Mouse (Mus musculus) heart, embryonic 14.5 days (tissue): ENCODE measurements around the gene Tpst1. TPM values are rescaled to one million over a fixed set of nuclear protein-coding genes. Genes with fewer than 3 reads are reported as not detected.
A peak's percentile ranks its signal among the peaks of the same experiment; 100 is the strongest.

Experiments
- ATAC-seq: fragments of 200-750 bp; cut with Nextera tagmentation; 2 replicates; pipeline ENCODE4 v1.8.0; 2017; ENCODE audit warnings: low read depth, moderate TSS enrichment; ENCODE audit not compliant: insufficient number of reproducible peaks, insufficient read depth, low FRiP score
- H3K27ac ChIP-seq, 2 experiments: fragments of 200-500 bp in 1 of 2; fragments of 300-500 bp in 1 of 2; sonication (generic) in 1 of 2; replicated peaks in 1 of 2; 2 replicates each; pipeline ENCODE4 v1.5.1; 2012 to 2014; ENCODE audit warnings: low read depth in 2 of 2, low read length in 2 of 2, control low read depth in 1 of 2, mild to moderate bottlenecking in 1 of 2, mixed read lengths in 1 of 2; ENCODE audit not compliant: control insufficient read depth in 1 of 2, insufficient read depth in 1 of 2
- H3K27me3 ChIP-seq: fragments of 300-500 bp; sonication (generic); 2 replicates; pipeline ENCODE4 v1.6.1; 2014; ENCODE audit warnings: mild to moderate bottlenecking, low read length, control low read depth; ENCODE audit not compliant: control insufficient read depth, insufficient read depth
- H3K36me3 ChIP-seq: fragments of 300-500 bp; sonication (generic); 2 replicates; pipeline ENCODE4 v1.6.1; 2014; ENCODE audit warnings: mild to moderate bottlenecking, control low read depth, low read length, mixed read lengths; ENCODE audit not compliant: control insufficient read depth, insufficient read depth
- H3K4me1 ChIP-seq, 2 experiments: fragments of 200-500 bp in 1 of 2; fragments of 300-500 bp in 1 of 2; sonication (generic) in 1 of 2; 2 replicates each; pipeline ENCODE4 v1.6.1; 2012 to 2014; ENCODE audit warnings: low read length in 2 of 2, control low read depth in 1 of 2, mixed read lengths in 1 of 2; ENCODE audit not compliant: control insufficient read depth in 2 of 2, insufficient read depth in 2 of 2
- H3K4me2 ChIP-seq: fragments of 300-500 bp; sonication (generic); 2 replicates; pipeline ENCODE4 v1.6.1; 2014; ENCODE audit warnings: mild to moderate bottlenecking, low read length
- H3K4me3 ChIP-seq, 2 experiments: fragments of 200-500 bp in 1 of 2; fragments of 300-500 bp in 1 of 2; sonication (generic) in 1 of 2; 2 replicates each; pipeline ENCODE4 v1.5.1; 2012 to 2014; ENCODE audit warnings: low read length in 2 of 2, mild to moderate bottlenecking in 2 of 2, control low read depth in 1 of 2, low read depth in 1 of 2, moderate library complexity in 1 of 2; ENCODE audit not compliant: control insufficient read depth in 1 of 2, insufficient read depth in 1 of 2
- H3K9ac ChIP-seq: fragments of 300-500 bp; sonication (generic); 2 replicates; pipeline ENCODE4 v1.6.1; 2014; ENCODE audit warnings: mild to moderate bottlenecking, low read length
- H3K9me3 ChIP-seq: fragments of 300-500 bp; sonication (generic); 2 replicates; pipeline ENCODE4 v1.6.1; 2016; ENCODE audit warnings: low read length, control low read depth; ENCODE audit not compliant: control insufficient read depth
- WGBS: fragments of 180-500 bp; shearing (Covaris S2); extraction: QIAGEN DNeasy Blood & Tissue Kit; methylation state at CpG from one replicate; pipeline ENCODE4 v1.1.7; 2014; 5-methylcytosine and 5-hydroxymethylcytosine counted together
- polyA plus RNA-seq: library from polyadenylated mRNA; unstranded; fragments of >200 nt; fragmentation: Nextera tagmentation; extraction: Ambion mirVana; gene quantifications from 2 replicates; pipeline ENCODE4 v1.2.1, GENCODE M21; 2014

The Tpst1 gene
- polyA plus RNA-seq, 1 experiment from 2014 or later = 24.5 TPM

GRCm38 (mm10) chr5:130116116-130116515 lies 43.0 kb downstream of the Tpst1 start:
- peaks cover 2 to 4% of the 10 kb centered on the region in 2 experiments; a peak in 3 of 4 replicates for H3K4me1 ChIP-seq
- no peak overlapping the region for H3K9ac ChIP-seq
- no peak overlapping the region for H3K4me3 ChIP-seq
- no peaks in the 10 kb centered on the region for H3K9me3 ChIP-seq
- WGBS = 77% methylated on average over 12 of the region's 12 CpGs
- 0 out of 2 replicates have a peak, but pooled peaks cover 6% of the 10 kb centered on the region for H3K36me3 ChIP-seq
- no peak overlapping the region for H3K27ac ChIP-seq
- ATAC-seq = no peak
- no peaks in the 10 kb centered on the region for H3K27me3 ChIP-seq
- H3K4me2 ChIP-seq = no peak overlapping the region

GRCm38 (mm10) chr5:130116857-130117256 lies 43.7 kb downstream of the Tpst1 start:
- ATAC-seq = no peak
- H3K9me3 ChIP-seq = no peaks in the 10 kb centered on the region
- H3K9ac ChIP-seq = no peak overlapping the region
- 92% methylated on average over 7 of the region's 7 CpGs for WGBS
- no peak overlapping the region for H3K4me3 ChIP-seq
- H3K27me3 ChIP-seq = no peaks in the 10 kb centered on the region
- H3K4me1 ChIP-seq = peaks cover 2 to 4% of the 10 kb centered on the region in 2 experiments; a peak in 3 of 4 replicates
- H3K27ac ChIP-seq = no peak overlapping the region
- 0 out of 2 replicates have a peak, but pooled peaks cover 6% of the 10 kb centered on the region for H3K36me3 ChIP-seq
- H3K4me2 ChIP-seq = no peak overlapping the region

- H3K36me3 ChIP-seq = 0 out of 2 replicates have a peak, but pooled peaks cover 6% of the 10 kb centered on the region
- H3K27ac ChIP-seq = no peak overlapping the region
- no peak overlapping the region for H3K4me2 ChIP-seq
- H3K4me3 ChIP-seq = no peak overlapping the region
- no peak for ATAC-seq
- H3K9ac ChIP-seq = no peak overlapping the region
- WGBS = 69% methylated on average over 6 of the region's 6 CpGs
- H3K4me1 ChIP-seq = peaks cover 2 to 4% of the 10 kb centered on the region in 2 experiments; a peak in 3 of 4 replicates
- no peaks in the 10 kb centered on the region for H3K27me3 ChIP-seq
- no peaks in the 10 kb centered on the region for H3K9me3 ChIP-seq
Measured at GRCm38 (mm10) chr5:130117932-130118331, 44.8 kb downstream of the Tpst1 start.

- H3K9me3 ChIP-seq = no peaks in the 10 kb centered on the region
- peaks cover 2 to 4% of the 10 kb centered on the region in 2 experiments; a peak in 3 of 4 replicates for H3K4me1 ChIP-seq
- no peak overlapping the region for H3K27ac ChIP-seq
- 40% methylated on average over 3 of the region's 3 CpGs for WGBS
- no peak overlapping the region for H3K4me3 ChIP-seq
- H3K36me3 ChIP-seq = 0 out of 2 replicates have a peak, but pooled peaks cover 6% of the 10 kb centered on the region
- no peak for ATAC-seq
- H3K4me2 ChIP-seq = no peak overlapping the region
- no peak overlapping the region for H3K9ac ChIP-seq
- H3K27me3 ChIP-seq = no peaks in the 10 kb centered on the region
Measured at GRCm38 (mm10) chr5:130119236-130119635, 46.1 kb downstream of the Tpst1 start.

- H3K36me3 ChIP-seq = 0 out of 2 replicates have a peak, but pooled peaks cover under 1% of the 10 kb centered on the region
- no peak overlapping the region for H3K4me2 ChIP-seq
- no peak for ATAC-seq
- no peak overlapping the region for H3K9ac ChIP-seq
- H3K27ac ChIP-seq = no peak overlapping the region
- H3K4me1 ChIP-seq = peaks cover 2 to 4% of the 10 kb centered on the region in 2 experiments; a peak in 3 of 4 replicates
- no peaks in the 10 kb centered on the region for H3K27me3 ChIP-seq
- no peaks in the 10 kb centered on the region for H3K9me3 ChIP-seq
- WGBS = 86% methylated on average over 12 of the region's 12 CpGs
- no peak overlapping the region for H3K4me3 ChIP-seq
Measured at GRCm38 (mm10) chr5:130120070-130120736, 47.1 kb downstream of the Tpst1 start.

- Histone ChIP-seq H3K4me3 (no peak overlapping the region), H3K4me2 (no peak overlapping the region), H3K27ac (no peak overlapping the region), H3K9ac (no peak overlapping the region), H3K9me3 (no peaks in the 10 kb centered on the region), H3K4me1 (peaks cover 2 to 4% of the 10 kb centered on the region in 2 experiments; a peak in 3 of 4 replicates), H3K27me3 (no peaks in the 10 kb centered on the region), H3K36me3 (no peaks in the 10 kb centered on the region)
- ATAC-seq = 0 out of 2 replicates have a peak, but pooled peaks have one; percentile 31
- WGBS = 64% methylated on average over 6 of the region's 6 CpGs
Measured at GRCm38 (mm10) chr5:130120904-130121303, 47.8 kb downstream of the Tpst1 start.

GRCm38 (mm10) chr5:130122355-130122754 lies 49.2 kb downstream of the Tpst1 start:
- no peak overlapping the region for H3K4me3 ChIP-seq
- H3K27me3 ChIP-seq = no peaks in the 10 kb centered on the region
- H3K4me1 ChIP-seq = peaks cover 2 to 4% of the 10 kb centered on the region in 2 experiments; a peak in 3 of 4 replicates
- no peak overlapping the region for H3K9ac ChIP-seq
- no peaks in the 10 kb centered on the region for H3K9me3 ChIP-seq
- ATAC-seq = no peak
- 86% methylated on average over 2 of the region's 2 CpGs for WGBS
- H3K4me2 ChIP-seq = no peak overlapping the region
- no peak overlapping the region for H3K27ac ChIP-seq
- H3K36me3 ChIP-seq = no peaks in the 10 kb centered on the region
